Mouse (Mus musculus) adrenal gland, postnatal 0 days (tissue): ENCODE data around the gene Mmp21. TPM values are rescaled to one million over a fixed set of nuclear protein-coding genes. Genes with fewer than 3 reads are reported as not detected.

ENCODE experiments used
- polyA plus RNA-seq: library from polyadenylated mRNA; unstranded; fragments of >200 nt; fragmentation: Nextera tagmentation; extraction: Ambion mirVana; gene quantifications from 2 replicates; pipeline ENCODE4 v1.2.1, GENCODE M21; 2015

Mmp21 gene
- 0.06 TPM in 1 of 2 replicates, not detected in the other for polyA plus RNA-seq

DNA sequence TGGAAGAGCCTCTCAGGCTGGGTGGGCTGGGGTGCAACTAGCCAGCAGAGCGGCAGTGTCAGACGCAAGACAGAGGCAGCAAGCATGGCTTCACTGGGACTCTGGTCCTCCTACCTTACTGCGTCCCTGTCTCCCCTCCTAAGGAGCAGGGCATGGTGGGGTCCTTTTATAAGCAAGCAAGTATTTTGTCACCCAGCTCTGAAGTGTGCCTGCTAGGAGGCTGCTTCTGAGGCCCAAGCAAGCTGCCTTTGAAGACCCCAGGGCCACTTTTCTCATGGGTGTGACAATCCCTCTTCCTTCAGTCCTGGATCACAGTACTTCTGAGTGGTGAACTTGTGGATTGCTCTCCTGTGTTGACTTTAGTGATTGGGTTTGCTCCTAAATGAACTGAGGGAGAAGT, at the start of gene Mmp21:
Gene Mmp21, minus strand, starts transcription at position 101 of the 400 bp plus-strand sequence.

DNA sequence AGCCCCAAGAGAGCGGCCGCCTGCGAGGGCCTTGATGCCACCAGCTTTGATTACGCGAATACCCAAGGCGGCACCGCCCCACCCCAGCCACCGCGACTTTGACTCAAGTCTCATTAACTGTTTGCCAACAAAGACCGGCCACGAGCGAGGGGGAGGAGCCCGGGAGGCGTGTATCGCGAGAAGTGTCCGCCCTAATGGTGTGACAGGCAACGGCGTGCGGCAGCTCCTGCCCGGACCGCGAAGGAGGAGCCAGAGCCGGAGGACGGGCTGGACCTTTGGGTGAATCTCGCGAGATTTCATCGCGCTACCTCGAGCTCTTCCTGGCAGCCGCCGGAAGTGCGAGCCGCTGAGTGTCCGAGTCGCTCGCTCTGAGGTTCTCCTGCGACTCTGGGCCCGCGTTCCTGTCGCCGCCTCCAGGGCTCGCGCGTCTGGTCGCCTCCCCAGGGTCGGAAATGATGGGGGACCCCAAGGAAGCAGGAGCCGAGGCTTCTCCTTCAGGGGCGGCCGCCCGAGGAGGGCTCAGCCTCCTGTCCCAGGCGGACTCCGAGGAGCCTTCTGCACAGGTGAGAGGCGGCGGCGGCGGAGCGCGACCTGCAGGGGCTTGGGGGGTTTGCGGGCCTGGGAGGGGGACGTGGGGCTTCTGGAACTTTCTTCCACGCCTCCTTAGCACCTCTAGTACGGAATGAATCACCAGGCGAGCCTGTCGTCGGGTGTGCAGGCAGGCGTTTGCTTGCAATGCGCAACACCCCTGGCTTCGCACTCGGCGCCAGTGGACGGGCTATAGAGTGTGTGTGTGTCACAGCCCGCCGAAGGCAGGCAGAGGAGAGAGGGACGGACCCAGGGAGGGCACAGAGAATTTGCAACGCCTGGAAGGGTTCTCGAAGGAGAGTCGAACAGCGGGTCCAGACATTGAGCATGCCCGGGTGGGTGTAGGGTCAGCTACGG, 42.2 kb downstream of the Mmp21 start, which contains the start of gene Edrf1:
Gene Edrf1, plus strand, starts transcription at position 183 of the 945 bp plus-strand sequence.

Other genes with a start within 250 kb of the Mmp21 start
- 0.39 TPM in 1 of 2 replicates, not detected in the other for gene Tex36, start 77.9 kb downstream of the Mmp21 start, polyA plus RNA-seq
- gene Edrf1, start 42.5 kb downstream of the Mmp21 start, polyA plus RNA-seq: 7.1 and 8.6 TPM in 2 replicates
- 84.4 and 118 TPM in 2 replicates for gene Bccip, start 29.3 kb upstream of the Mmp21 start, polyA plus RNA-seq
- gene Uros, start 30.0 kb upstream of the Mmp21 start, polyA plus RNA-seq: 29.3 and 38.9 TPM in 2 replicates
- 0.50 and 1.1 TPM in 2 replicates for gene Fank1, start 96.8 kb upstream of the Mmp21 start, polyA plus RNA-seq
- 29.0 and 58.2 TPM in 2 replicates for gene Dhx32, start 102.7 kb upstream of the Mmp21 start, polyA plus RNA-seq